Mouse (Mus musculus): ENCODE data around the gene Olfr406.

The Olfr406 gene

DNA sequence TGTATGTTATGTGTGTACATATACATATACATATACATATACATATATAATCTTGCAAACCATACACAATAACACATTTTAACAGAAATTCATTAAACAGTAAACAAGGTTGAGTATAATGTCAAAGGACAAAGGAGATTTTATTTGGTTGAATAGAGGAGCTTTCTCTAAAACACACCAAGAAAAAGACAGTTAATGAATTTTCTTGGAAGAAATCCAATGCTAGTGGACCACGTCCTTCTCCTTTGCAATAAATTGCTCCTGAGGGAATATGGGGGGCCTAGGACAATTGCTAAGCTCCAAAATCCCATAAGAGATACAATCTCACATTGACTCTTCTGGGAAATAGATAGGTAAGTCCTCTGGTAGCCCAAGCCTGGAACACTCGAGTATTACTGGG, at the start of gene Olfr406:
TSS of gene Olfr406 (plus strand) at position 301 of the 400 bp plus-strand sequence.
- DNase-seq (ENCODE audit: low spot score): no peak

- DNase-seq (ENCODE audit: low spot score): no peak
These were observed 48.3 kb upstream of the Olfr406 start, which contains the start of gene Olfr43 for GRCm38 (mm10) chr11:74211279-74211678. Gene Olfr43, minus strand, starts transcription at chr11:74211379.

DNA sequence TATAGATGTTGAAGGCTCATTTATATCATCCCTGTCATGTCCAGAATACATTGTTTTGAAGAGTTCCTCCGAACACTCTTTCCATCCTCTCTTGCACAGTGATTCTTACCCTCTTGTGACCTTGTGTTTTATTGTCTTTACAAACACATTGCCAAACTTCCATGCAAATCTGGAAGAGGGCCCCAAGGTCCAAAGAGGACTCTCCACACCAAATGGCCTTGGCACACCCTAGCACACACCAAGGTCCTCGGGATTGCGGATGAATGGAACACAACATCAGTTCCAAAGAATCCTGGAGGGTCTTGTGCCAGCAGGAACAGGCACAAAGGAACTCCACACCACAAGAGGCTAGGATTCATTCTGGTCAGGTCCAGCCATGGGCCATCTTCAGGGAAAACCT, 18.4 kb upstream of the Olfr406 start:
- DNase-seq (ENCODE audit: low spot score): no peak

- no peak for DNase-seq (ENCODE audit: low spot score)
These were observed 23.8 kb downstream of the Olfr406 start, which contains the start of gene Olfr59 for GRCm38 (mm10) chr11:74283436-74283835. Gene Olfr59, plus strand, starts transcription at chr11:74283736.

DNA sequence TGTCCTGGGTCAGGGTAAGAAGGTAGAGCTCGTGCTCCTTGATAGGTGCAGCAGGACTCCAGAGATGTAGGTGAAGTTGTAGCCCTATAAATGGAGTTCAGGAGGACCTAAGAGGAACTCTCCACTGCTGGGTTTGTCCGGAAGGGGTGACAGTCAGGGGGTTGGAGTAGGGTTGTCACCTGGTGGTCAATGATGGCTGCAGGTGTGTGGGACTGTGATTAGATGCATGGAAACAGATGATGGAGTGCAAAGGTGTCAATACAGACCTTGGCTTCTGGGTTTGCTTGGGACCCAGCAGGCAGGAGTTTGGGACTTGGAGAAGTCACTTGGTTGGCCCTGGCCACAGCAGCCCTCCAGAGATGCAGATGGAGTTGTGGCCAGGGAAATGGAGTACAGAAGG, 27.6 kb downstream of the Olfr406 start:
- no peak for DNase-seq (ENCODE audit: low spot score)

All from ovary, postnatal 36 days (tissue).